Mouse (Mus musculus) intestine, postnatal 0 days (tissue): Measurements from ENCODE around the gene Tmem26. TPM values are rescaled to one million over a fixed set of nuclear protein-coding genes. Genes with fewer than 3 reads are reported as not detected.

ENCODE experiments used
- ATAC-seq: fragments of 200-750 bp; cut with Nextera tagmentation; 2 replicates; pipeline ENCODE4 v1.8.0; 2017; ENCODE audit warnings: mild to moderate bottlenecking, moderate TSS enrichment, moderate library complexity
- H3K27ac ChIP-seq: fragments of 300-500 bp; sonication (generic); 2 replicates; pipeline ENCODE4 v1.5.1; 2014; ENCODE audit warnings: mild to moderate bottlenecking, low read depth, low read length, moderate library complexity
- H3K27me3 ChIP-seq: fragments of 300-500 bp; sonication (generic); replicated peaks from 2 replicates; pipeline ENCODE4 v1.6.1; 2014; ENCODE audit warnings: low read length, mixed read lengths; ENCODE audit not compliant: control insufficient read depth, insufficient read depth
- H3K36me3 ChIP-seq: fragments of 300-500 bp; sonication (generic); 2 replicates; pipeline ENCODE4 v1.6.1; 2014; ENCODE audit warnings: mild to moderate bottlenecking, moderate library complexity; ENCODE audit not compliant: control insufficient read depth, insufficient read depth
- H3K4me1 ChIP-seq: fragments of 300-500 bp; sonication (generic); replicated peaks from 2 replicates; pipeline ENCODE4 v1.6.1; 2014; ENCODE audit warnings: antibody characterized with exemption, low read length, mixed read lengths; ENCODE audit not compliant: control insufficient read depth, insufficient read depth
- H3K4me2 ChIP-seq: fragments of 300-500 bp; sonication (generic); replicated peaks from 2 replicates; pipeline ENCODE4 v1.6.1; 2014; ENCODE audit warnings: low read depth, mild to moderate bottlenecking, moderate library complexity
- H3K4me3 ChIP-seq: fragments of 300-500 bp; sonication (generic); 2 replicates; pipeline ENCODE4 v1.5.1; 2014; ENCODE audit warnings: low read depth, low read length
- H3K9ac ChIP-seq: fragments of 300-500 bp; sonication (generic); 2 replicates; pipeline ENCODE4 v1.6.1; 2014; ENCODE audit warnings: mild to moderate bottlenecking, low read depth, low read length
- H3K9me3 ChIP-seq: fragments of 300-500 bp; sonication (generic); 2 replicates; pipeline ENCODE4 v1.6.1; 2016; ENCODE audit warnings: mixed run types; ENCODE audit not compliant: control insufficient read depth
- CTCF ChIP-seq: sonication (generic); IDR thresholded peaks from 2 replicates; pipeline ENCODE4 v1.5.1; 2016; ENCODE audit warnings: low read depth, mild to moderate bottlenecking, control low read depth, antibody characterized with exemption, moderate library complexity
- WGBS: fragments of 180-500 bp; shearing (Covaris S2); extraction: QIAGEN DNeasy Blood & Tissue Kit; methylation state at CpG from one replicate; pipeline ENCODE4 v1.1.7; 2014; 5-methylcytosine and 5-hydroxymethylcytosine counted together
- polyA plus RNA-seq: library from polyadenylated mRNA; unstranded; fragments of >200 nt; fragmentation: Nextera tagmentation; extraction: Ambion mirVana; gene quantifications from 2 replicates; pipeline ENCODE4 v1.2.1, GENCODE M21; 2015

The Tmem26 gene
- 3.8 and 4.6 TPM in 2 replicates for polyA plus RNA-seq

- no peaks in the 10 kb centered on the region for H3K36me3 ChIP-seq
- WGBS = under 1% methylated on average over 32 of the region's 32 CpGs
- no peaks in the 10 kb centered on the region for H3K9me3 ChIP-seq
- TF ChIP-seq CTCF = no peak
- H3K9ac ChIP-seq = peak within 1 kb of the TSS; percentile 34; the same call in 1 of the 2 replicates
- H3K27me3 ChIP-seq = no peaks in the 10 kb centered on the region
- no peak for ATAC-seq
- peak within 1 kb of the TSS; percentile 50 for H3K4me3 ChIP-seq
- H3K27ac ChIP-seq = no peak within 1 kb of the TSS
- H3K4me1 ChIP-seq = 0 out of 2 replicates have a peak, but pooled peaks cover 3% of the 10 kb centered on the region
- peak within 1 kb of the TSS; percentile 81 for H3K4me2 ChIP-seq
Observed at GRCm38 (mm10) chr10:68723568-68724360, at the start of gene Tmem26. Gene Tmem26 (plus strand): TSS chr10:68723646.

GRCm38 (mm10) chr10:68678678-68679077, 44.8 kb upstream of the Tmem26 start:
- TF ChIP-seq CTCF = peak; percentile 25; the same call in 1 of the 2 replicates
- no peak overlapping the region for H3K4me2 ChIP-seq
- H3K36me3 ChIP-seq = no peaks in the 10 kb centered on the region
- H3K4me1 ChIP-seq = no peaks in the 10 kb centered on the region
- WGBS = 71% methylated on average over 4 of the region's 4 CpGs
- no peak overlapping the region for H3K9ac ChIP-seq
- H3K4me3 ChIP-seq = no peak overlapping the region
- no peak overlapping the region for H3K27ac ChIP-seq
- H3K9me3 ChIP-seq = no peaks in the 10 kb centered on the region
- ATAC-seq = no peak
- no peaks in the 10 kb centered on the region for H3K27me3 ChIP-seq

GRCm38 (mm10) chr10:68681233-68681632, 42.2 kb upstream of the Tmem26 start:
- Histone ChIP-seq H3K4me2 (no peak overlapping the region), H3K4me1 (no peaks in the 10 kb centered on the region), H3K9ac (no peak overlapping the region), H3K27me3 (no peaks in the 10 kb centered on the region), H3K4me3 (no peak overlapping the region), H3K9me3 (no peaks in the 10 kb centered on the region), H3K36me3 (no peaks in the 10 kb centered on the region), H3K27ac (no peak overlapping the region)
- no peak for TF ChIP-seq CTCF
- WGBS = 69% methylated on average over 4 of the region's 4 CpGs
- no peak for ATAC-seq

- Histone ChIP-seq H3K36me3 (no peaks in the 10 kb centered on the region), H3K4me1 (no peaks in the 10 kb centered on the region), H3K27me3 (no peaks in the 10 kb centered on the region), H3K4me2 (no peak overlapping the region), H3K9me3 (no peaks in the 10 kb centered on the region), H3K9ac (no peak overlapping the region), H3K27ac (no peak overlapping the region), H3K4me3 (no peak overlapping the region)
- no peak for TF ChIP-seq CTCF
- no peak for ATAC-seq
Observed at GRCm38 (mm10) chr10:68685510-68685909, 37.9 kb upstream of the Tmem26 start.

GRCm38 (mm10) chr10:68691116-68691515, 32.3 kb upstream of the Tmem26 start:
- no peaks in the 10 kb centered on the region for H3K9me3 ChIP-seq
- H3K36me3 ChIP-seq = no peaks in the 10 kb centered on the region
- H3K27ac ChIP-seq = no peak overlapping the region
- no peak for ATAC-seq
- TF ChIP-seq CTCF = no peak
- H3K4me2 ChIP-seq = no peak overlapping the region
- H3K4me1 ChIP-seq = no peaks in the 10 kb centered on the region
- no peak overlapping the region for H3K9ac ChIP-seq
- H3K27me3 ChIP-seq = no peaks in the 10 kb centered on the region
- no peak overlapping the region for H3K4me3 ChIP-seq
- WGBS = 66% methylated on average over 7 of the region's 7 CpGs

GRCm38 (mm10) chr10:68692401-68692800, 31.0 kb upstream of the Tmem26 start:
- no peak overlapping the region for H3K9ac ChIP-seq
- H3K27ac ChIP-seq = no peak overlapping the region
- no peak for ATAC-seq
- TF ChIP-seq CTCF = no peak
- WGBS = 100% methylated on average over 1 of the region's 1 CpGs
- H3K9me3 ChIP-seq = no peaks in the 10 kb centered on the region
- no peak overlapping the region for H3K4me3 ChIP-seq
- H3K27me3 ChIP-seq = no peaks in the 10 kb centered on the region
- no peak overlapping the region for H3K4me2 ChIP-seq
- H3K4me1 ChIP-seq = no peaks in the 10 kb centered on the region
- no peaks in the 10 kb centered on the region for H3K36me3 ChIP-seq
